8 mouse cellular contexts compared by ENCODE assay signal in genomic region chrX:140510696-140511429, GRCm38 (mm10). TPM values are rescaled to one million over a fixed set of nuclear protein-coding genes. Genes with fewer than 3 reads are reported as not detected.
DNase-seq lines count a peak whose midpoint lies in the region; ATAC-seq and TF ChIP-seq lines count a peak whose summit lies in the region.

No protein-coding gene starts in this region.

- peak; percentile 21 for DNase-seq in forebrain, embryonic 10.5 days (ENCODE audit: extremely low spot score, low spot score)
- no peak for DNase-seq in forebrain, embryonic 11.5 days (ENCODE audit: low spot score)
- DNase-seq in liver: peak; percentile 8
- peak; percentile 15 for DNase-seq in midbrain, embryonic 14.5 days
- peak; percentile 86 for DNase-seq in stomach, postnatal 0 days (ENCODE audit: low spot score)

- peaks cover 94% of the 10 kb centered on the region for H3K27me3 ChIP-seq in forebrain, embryonic 10.5 days (ENCODE audit: poor library complexity, severe bottlenecking)
- H3K27me3 ChIP-seq in forebrain, embryonic 11.5 days (ENCODE audit: control insufficient read depth, insufficient read depth, low read length): peaks cover 5% of the 10 kb centered on the region; the same call in 1 of the 2 replicates
- peaks cover 4% of the 10 kb centered on the region; the same call in 1 of the 2 replicates for H3K27me3 ChIP-seq in heart, embryonic 12.5 days (replicated peaks)
- H3K27me3 ChIP-seq in kidney, embryonic 15.5 days: peaks cover 65% of the 10 kb centered on the region
- no peaks in the 10 kb centered on the region; the same call in 1 of the 2 replicates for H3K27me3 ChIP-seq in midbrain, embryonic 14.5 days (ENCODE audit: control insufficient read depth, insufficient read depth, low read length)
- no peaks in the 10 kb centered on the region for H3K27me3 ChIP-seq in stomach, postnatal 0 days (ENCODE audit: control insufficient read depth, insufficient read depth, low read length)

- no peaks in the 10 kb centered on the region for H3K36me3 ChIP-seq in forebrain, embryonic 10.5 days (replicated peaks)
- no peaks in the 10 kb centered on the region for H3K36me3 ChIP-seq in forebrain, embryonic 11.5 days (ENCODE audit: control insufficient read depth, insufficient read depth, low read length)
- H3K36me3 ChIP-seq in heart, embryonic 12.5 days: no peaks in the 10 kb centered on the region
- no peaks in the 10 kb centered on the region for H3K36me3 ChIP-seq in kidney, embryonic 15.5 days
- H3K36me3 ChIP-seq in midbrain, embryonic 14.5 days (ENCODE audit: control insufficient read depth, insufficient read depth, low read length): no peaks in the 10 kb centered on the region
- H3K36me3 ChIP-seq in stomach, postnatal 0 days (ENCODE audit: control insufficient read depth, insufficient read depth, low read length): no peaks in the 10 kb centered on the region

- no peak overlapping the region for H3K9ac ChIP-seq in forebrain, embryonic 11.5 days (ENCODE audit: low read length)
- no peak overlapping the region for H3K9ac ChIP-seq in heart, embryonic 12.5 days
- H3K9ac ChIP-seq in kidney, embryonic 15.5 days: no peak overlapping the region
- no peak overlapping the region for H3K9ac ChIP-seq in midbrain, embryonic 14.5 days (replicated peaks; ENCODE audit: low read length)
- no peak overlapping the region for H3K9ac ChIP-seq in stomach, postnatal 0 days (ENCODE audit: low read length)

- H3K4me1 ChIP-seq in forebrain, embryonic 10.5 days: peaks cover 38% of the 10 kb centered on the region
- H3K4me1 ChIP-seq in forebrain, embryonic 11.5 days (replicated peaks; ENCODE audit: control insufficient read depth, insufficient read depth, low read length): peaks cover 4% of the 10 kb centered on the region; the same call in 1 of the 2 replicates
- peaks cover 3% of the 10 kb centered on the region; the same call in 1 of the 2 replicates for H3K4me1 ChIP-seq in embryonic fibroblast, embryonic 13.5 days (ENCODE audit: control insufficient read depth, insufficient read depth, low read length)
- H3K4me1 ChIP-seq in heart, embryonic 12.5 days (replicated peaks): 0 out of 2 replicates have a peak, but pooled peaks cover 16% of the 10 kb centered on the region
- peaks cover 24% of the 10 kb centered on the region for H3K4me1 ChIP-seq in kidney, embryonic 15.5 days
- H3K4me1 ChIP-seq in midbrain, embryonic 14.5 days (ENCODE audit: control insufficient read depth, insufficient read depth, low read length): peaks cover 6% of the 10 kb centered on the region; the same call in 1 of the 2 replicates
- H3K4me1 ChIP-seq in stomach, postnatal 0 days (replicated peaks; ENCODE audit: control insufficient read depth, insufficient read depth): no peaks in the 10 kb centered on the region

- ATAC-seq in forebrain, embryonic 11.5 days (replicated peaks; ENCODE audit: low FRiP score): no peak; the same call in 1 of the 2 replicates
- ATAC-seq in heart, embryonic 12.5 days (ENCODE audit: insufficient number of reproducible peaks, low FRiP score): peak; percentile 67; the same call in 1 of the 2 replicates
- ATAC-seq in kidney, embryonic 15.5 days (replicated peaks; ENCODE audit: low FRiP score): peak; percentile 94
- ATAC-seq in midbrain, embryonic 14.5 days (ENCODE audit: low FRiP score, low TSS enrichment): no peak
- ATAC-seq in stomach, postnatal 0 days (ENCODE audit: low FRiP score, low TSS enrichment): peak; percentile 94

- H3K4me2 ChIP-seq in forebrain, embryonic 11.5 days (ENCODE audit: low read depth, low read length, severe bottlenecking): no peak overlapping the region
- peak overlapping the region; percentile 51 for H3K4me2 ChIP-seq in heart, embryonic 12.5 days
- H3K4me2 ChIP-seq in kidney, embryonic 15.5 days: peak overlapping the region; percentile 52
- peak overlapping the region; percentile 43 for H3K4me2 ChIP-seq in midbrain, embryonic 14.5 days (ENCODE audit: low read length)
- peak overlapping the region; percentile 38 for H3K4me2 ChIP-seq in stomach, postnatal 0 days (replicated peaks; ENCODE audit: low read depth)

- TF ChIP-seq EP300 in stomach, postnatal 0 days (optimal IDR thresholded peaks at IDR 0.05): no peak

- TF ChIP-seq POLR2A in embryonic fibroblast, embryonic 13.5 days (IDR thresholded peaks at IDR 0.05; ENCODE audit: low read depth, low read length): no peak

- peak overlapping the region; percentile 69 for H3K27ac ChIP-seq in forebrain, embryonic 10.5 days
- no peak overlapping the region for H3K27ac ChIP-seq in forebrain, embryonic 11.5 days (ENCODE audit: low read depth, low read length)
- peak overlapping the region; percentile 60 for H3K27ac ChIP-seq in embryonic fibroblast, embryonic 13.5 days (ENCODE audit: insufficient read depth, low read length)
- no peak overlapping the region for H3K27ac ChIP-seq in heart, embryonic 12.5 days (ENCODE audit: poor library complexity, severe bottlenecking)
- peak overlapping the region; percentile 73 for H3K27ac ChIP-seq in kidney, embryonic 15.5 days
- no peak overlapping the region for H3K27ac ChIP-seq in midbrain, embryonic 14.5 days (replicated peaks; ENCODE audit: low read depth, low read length)
- peak overlapping the region; percentile 81 for H3K27ac ChIP-seq in stomach, postnatal 0 days (replicated peaks)

- no peaks in the 10 kb centered on the region for H3K9me3 ChIP-seq in forebrain, embryonic 10.5 days
- H3K9me3 ChIP-seq in forebrain, embryonic 11.5 days (ENCODE audit: control insufficient read depth, low read length): no peaks in the 10 kb centered on the region
- H3K9me3 ChIP-seq in heart, embryonic 12.5 days (replicated peaks): no peaks in the 10 kb centered on the region
- no peaks in the 10 kb centered on the region for H3K9me3 ChIP-seq in kidney, embryonic 15.5 days (replicated peaks)
- H3K9me3 ChIP-seq in midbrain, embryonic 14.5 days (ENCODE audit: control insufficient read depth, low read length): no peaks in the 10 kb centered on the region
- no peaks in the 10 kb centered on the region for H3K9me3 ChIP-seq in stomach, postnatal 0 days (ENCODE audit: control insufficient read depth, low read length)

- peak overlapping the region; percentile 30 for H3K4me3 ChIP-seq in forebrain, embryonic 10.5 days
- no peak overlapping the region for H3K4me3 ChIP-seq in forebrain, embryonic 11.5 days (ENCODE audit: low read depth, low read length)
- H3K4me3 ChIP-seq in embryonic fibroblast, embryonic 13.5 days (ENCODE audit: insufficient read depth, low read length): no peak overlapping the region
- no peak overlapping the region for H3K4me3 ChIP-seq in heart, embryonic 12.5 days
- H3K4me3 ChIP-seq in kidney, embryonic 15.5 days (replicated peaks): peak overlapping the region; percentile 23
- H3K4me3 ChIP-seq in midbrain, embryonic 14.5 days (replicated peaks; ENCODE audit: low read depth, low read length): 0 out of 2 replicates have a peak overlapping the region, but pooled peaks have one; percentile 3
- H3K4me3 ChIP-seq in stomach, postnatal 0 days (ENCODE audit: low read depth, low read length): no peak overlapping the region

- 31% methylated on average over 24 of the region's 24 CpGs for WGBS in forebrain, embryonic 10.5 days
- WGBS in forebrain, embryonic 11.5 days: 35% methylated on average over 24 of the region's 24 CpGs
- 33% methylated on average over 24 of the region's 24 CpGs for WGBS in heart, embryonic 12.5 days
- WGBS in kidney, embryonic 15.5 days: 33% methylated on average over 24 of the region's 24 CpGs
- 26% methylated on average over 24 of the region's 24 CpGs for WGBS in midbrain, embryonic 14.5 days
- 34% methylated on average over 24 of the region's 24 CpGs for WGBS in stomach, postnatal 0 days

- TF ChIP-seq CTCF in embryonic fibroblast, embryonic 13.5 days (IDR thresholded peaks at IDR 0.05; ENCODE audit: borderline replicate concordance, insufficient read depth, low read length): no peak
- TF ChIP-seq CTCF in stomach, postnatal 0 days (IDR thresholded peaks at IDR 0.05; ENCODE audit: low read depth): no peak

RNA-seq across cellular contexts. Expression of gene Prps1, which starts 54.5 kb away (rescaled TPM):
- polyA plus RNA-seq in forebrain, embryonic 10.5 days (2016; fragmentation: Nextera tagmentation; extraction: Ambion mirVana): 96.9 and 99.1 TPM in 2 replicates
- polyA plus RNA-seq in forebrain, embryonic 11.5 days (2014; fragmentation: Nextera tagmentation; extraction: Ambion mirVana): 81.5 and 89.5 TPM in 2 replicates
- polyA plus RNA-seq in embryonic fibroblast, embryonic 13.5 days (2011; ENCODE audit: insufficient read length, low read depth, missing spikeins): 29.6 and 34.5 TPM in 2 replicates
- polyA plus RNA-seq in heart, embryonic 12.5 days (2016; fragmentation: Nextera tagmentation; extraction: Ambion mirVana): 61.7 and 68.5 TPM in 2 replicates
- 42.7 and 44.0 TPM in 2 replicates for polyA plus RNA-seq in kidney, embryonic 15.5 days (2015; fragmentation: Nextera tagmentation; extraction: Ambion mirVana)
- 85.6 and 85.8 TPM in 2 replicates for polyA plus RNA-seq in midbrain, embryonic 14.5 days (2014; fragmentation: Nextera tagmentation; extraction: Ambion mirVana)
- polyA plus RNA-seq in stomach, postnatal 0 days (2015; fragmentation: Nextera tagmentation; extraction: Ambion mirVana): 18.2 and 18.3 TPM in 2 replicates

Comparison
In these comparisons a context has a peak if more than half of its experiments do, and no peak if none do; other contexts are left out.
1. H3K27ac ChIP-seq: peak in forebrain, embryonic 10.5 days (single experiment), embryonic fibroblast, embryonic 13.5 days (single experiment), kidney, embryonic 15.5 days (single experiment) and stomach, postnatal 0 days (single experiment); none in forebrain, embryonic 11.5 days (single experiment), heart, embryonic 12.5 days (single experiment) and midbrain, embryonic 14.5 days (single experiment).
2. H3K4me3 ChIP-seq: peak in forebrain, embryonic 10.5 days (single experiment), kidney, embryonic 15.5 days (single experiment) and midbrain, embryonic 14.5 days (single experiment); none in forebrain, embryonic 11.5 days (single experiment), embryonic fibroblast, embryonic 13.5 days (single experiment), heart, embryonic 12.5 days (single experiment) and stomach, postnatal 0 days (single experiment).
3. ATAC-seq: peak in heart, embryonic 12.5 days (single experiment), kidney, embryonic 15.5 days (single experiment) and stomach, postnatal 0 days (single experiment); none in forebrain, embryonic 11.5 days (single experiment) and midbrain, embryonic 14.5 days (single experiment).